Mouse (Mus musculus) urinary bladder, postnatal 25 days (tissue): Measurements from ENCODE around the gene Gm14409.
"Not testable (repeated sequence)": the region's sequence is repeated elsewhere in the genome, so short reads cannot be mapped to it uniquely, and the experiment has no call there.

Experiments used
- DNase-seq: peaks from one replicate; pipeline ENCODE4 v3.0.0; 2022; ENCODE audit warnings: low spot score

Gene Gm14409

DNA sequence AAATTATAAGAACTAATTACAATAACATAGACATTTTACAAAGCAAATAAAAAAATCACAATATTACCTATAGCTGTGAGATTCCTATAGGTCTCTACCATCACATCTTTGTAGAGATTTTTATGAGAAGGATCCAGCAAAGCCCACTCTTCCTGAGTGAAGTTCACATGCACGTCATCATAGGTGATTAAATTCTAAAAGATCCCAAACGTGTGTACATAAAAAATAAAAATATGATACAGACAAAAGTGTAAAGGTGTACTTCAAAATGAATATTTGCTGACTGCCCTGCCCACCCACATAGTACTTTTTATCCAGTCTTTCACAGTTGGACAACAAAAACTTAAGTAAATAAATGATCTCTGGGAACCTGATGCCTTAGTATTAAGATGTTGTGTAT is at the start of gene Gm14409:
Gene Gm14409 (minus strand): TSS at position 101 of the 400 bp plus-strand sequence.
- not testable (repeated sequence) for DNase-seq

DNA sequence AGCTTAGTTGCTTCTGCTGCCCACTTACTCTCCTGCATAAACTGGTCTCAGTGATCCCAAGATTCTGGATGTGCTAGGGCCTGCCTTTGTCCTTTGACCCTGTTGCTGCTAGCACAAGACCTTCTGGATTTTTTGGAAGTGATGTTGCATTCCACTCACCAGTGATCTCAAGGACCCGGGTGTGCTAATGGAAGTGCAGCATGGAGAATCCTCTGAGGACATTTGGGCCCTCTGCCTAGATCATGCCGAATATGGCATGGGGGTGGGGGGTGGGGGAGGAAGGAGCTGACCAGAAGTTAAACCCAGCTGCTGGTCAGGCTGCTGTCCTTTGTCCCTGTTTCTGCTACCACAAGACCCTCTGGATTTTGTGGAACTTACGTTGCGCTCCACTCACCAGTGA is 42.8 kb upstream of the Gm14409 start:
- DNase-seq, result not testable (repeated sequence)

- not testable (repeated sequence) for DNase-seq
Measured at GRCm38 (mm10) chr2:177304980-177305379, 38.1 kb upstream of the Gm14409 start.

GRCm38 (mm10) chr2:177283701-177284100 is 16.9 kb upstream of the Gm14409 start:
- DNase-seq, result not testable (repeated sequence)

DNA sequence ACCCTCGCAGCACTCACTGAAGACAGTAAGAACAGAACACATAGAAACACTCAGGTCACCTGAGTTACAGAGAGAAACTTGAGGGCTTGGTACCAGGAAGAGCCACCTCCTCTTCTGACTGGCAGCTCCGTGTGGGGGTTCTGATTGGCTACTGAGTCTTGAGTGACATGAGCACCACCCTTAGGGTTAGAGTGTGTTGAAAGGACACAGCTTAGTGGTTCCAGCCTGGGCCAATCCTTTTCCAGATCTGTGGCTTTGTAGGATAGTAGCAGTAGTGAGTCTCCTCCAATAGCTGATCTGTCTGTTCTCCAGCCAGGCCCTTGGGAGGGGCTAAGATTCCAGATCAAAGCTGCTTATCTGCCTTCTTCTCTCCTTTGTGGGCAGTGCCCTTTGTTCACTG is 10.9 kb upstream of the Gm14409 start:
- DNase-seq, result not testable (repeated sequence)

- DNase-seq, result not testable (repeated sequence)
Measured at GRCm38 (mm10) chr2:177272237-177272636, 5.4 kb upstream of the Gm14409 start.

- DNase-seq, result not testable (repeated sequence)
Measured at GRCm38 (mm10) chr2:177247449-177247848, 19.4 kb downstream of the Gm14409 start.

- not testable (repeated sequence) for DNase-seq
Measured at GRCm38 (mm10) chr2:177230461-177230860, 36.4 kb downstream of the Gm14409 start.
